Mouse (Mus musculus): ENCODE data around the gene Shc2.

DNA sequence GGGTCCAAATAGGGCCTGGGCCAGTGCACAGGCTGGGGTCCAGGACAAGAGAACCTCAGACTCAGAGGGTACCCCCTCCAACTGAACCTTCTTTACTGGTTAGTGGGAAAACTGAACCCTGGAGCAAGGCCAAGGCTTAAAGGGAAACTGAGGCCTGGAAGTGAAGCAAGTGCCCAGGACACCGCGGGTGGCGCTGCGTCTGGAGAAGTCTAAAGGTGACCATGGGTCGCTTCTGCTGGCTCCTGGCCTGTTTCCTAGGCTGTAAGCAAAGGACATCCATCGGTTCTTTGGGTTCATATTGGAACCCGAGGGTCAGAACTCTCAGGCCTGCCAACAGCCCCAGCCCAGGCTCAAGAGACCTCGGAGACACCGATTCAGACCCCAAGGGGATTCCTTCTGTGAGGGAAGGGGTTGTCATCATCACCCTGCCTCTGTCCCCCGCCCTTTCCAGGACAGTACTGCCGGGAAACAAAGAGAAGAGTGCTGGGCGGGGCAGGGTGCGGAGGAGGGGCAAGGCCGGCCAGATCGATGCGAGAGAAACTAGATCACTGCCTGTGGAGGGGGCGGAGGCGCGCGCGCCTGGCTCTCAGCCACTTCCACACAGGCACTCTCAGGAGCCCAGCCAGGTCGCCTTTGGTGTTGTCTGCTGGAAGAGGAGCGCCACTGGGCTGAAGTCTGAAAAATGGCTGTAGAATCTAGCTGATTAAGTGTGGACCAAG is 927 bp upstream of the Shc2 start:
- TF ChIP-seq CTCF (IDR thresholded peaks at IDR 0.05; ENCODE audit: insufficient read depth, low read depth, low read length): no peak
- TF ChIP-seq POLR2A (IDR thresholded peaks at IDR 0.05; ENCODE audit: insufficient read depth, low read depth, low read length): no peak
